In genomic region chr11:47371616-47372015, GRCm38 (mm10) we compare ENCODE assay signal across 18 mouse cellular contexts.
DNase-seq lines count a peak whose midpoint lies in the region; ATAC-seq and TF ChIP-seq lines count a peak whose summit lies in the region.
"Had no signal": no experiment of that assay in that cellular context is flagged by ENCODE, and none has a peak within 500 bp of the region (broad histone marks: within the 10 kb centered on the region; RNA-seq: fewer than 3 reads in every experiment).

No protein-coding gene starts in this region.

- H3K9me3 ChIP-seq in heart, embryonic 16.5 days (replicated peaks; ENCODE audit: control insufficient read depth, low read length) = no peaks in the 10 kb centered on the region
- H3K9me3 ChIP-seq in heart, embryonic 10.5 days = no peaks in the 10 kb centered on the region
- no peaks in the 10 kb centered on the region for H3K9me3 ChIP-seq in neural tube, embryonic 15.5 days (replicated peaks)
- H3K9me3 ChIP-seq: embryonic facial prominence, embryonic 12.5 days; forebrain, embryonic 15.5 days; hindbrain, embryonic 10.5 days; intestine, embryonic 15.5 days; kidney, embryonic 15.5 days had no signal

- H3K9ac ChIP-seq in heart, adult 2 months (ENCODE audit: low read depth, low read length) = no peak overlapping the region
- no peak overlapping the region for H3K9ac ChIP-seq in heart, embryonic 16.5 days (ENCODE audit: low read length)
- no peak overlapping the region for H3K9ac ChIP-seq in neural tube, embryonic 15.5 days (replicated peaks)
- H3K9ac ChIP-seq: embryonic facial prominence, embryonic 12.5 days; forebrain, embryonic 15.5 days; hindbrain, embryonic 14.5 days; intestine, embryonic 15.5 days; kidney, embryonic 15.5 days had no signal

- H3K79me2 ChIP-seq in heart, adult 2 months (replicated peaks; ENCODE audit: control insufficient read depth, insufficient read depth, low read length) = no peaks in the 10 kb centered on the region

- H3K27me3 ChIP-seq in heart, adult 2 months (ENCODE audit: control insufficient read depth, insufficient read depth, low read length) = no peaks in the 10 kb centered on the region
- H3K27me3 ChIP-seq in heart, embryonic 16.5 days (ENCODE audit: control insufficient read depth, insufficient read depth, low read length) = no peaks in the 10 kb centered on the region
- no peaks in the 10 kb centered on the region for H3K27me3 ChIP-seq in heart, embryonic 10.5 days (ENCODE audit: insufficient read depth, poor library complexity, severe bottlenecking)
- H3K27me3 ChIP-seq in neural tube, embryonic 15.5 days (replicated peaks) = no peaks in the 10 kb centered on the region
- H3K27me3 ChIP-seq: embryonic facial prominence, embryonic 12.5 days; forebrain, embryonic 15.5 days; intestine, embryonic 15.5 days; kidney, embryonic 15.5 days had no signal

- peaks cover 3% of the 10 kb centered on the region; the same call in 1 of the 2 replicates for H3K4me1 ChIP-seq in heart, adult 2 months (ENCODE audit: control insufficient read depth, insufficient read depth, low read length)
- peaks cover 20% of the 10 kb centered on the region for H3K4me1 ChIP-seq in heart, embryonic 16.5 days (ENCODE audit: control insufficient read depth, insufficient read depth, low read length)
- peaks cover 10% of the 10 kb centered on the region; the same call in 1 of the 2 replicates for H3K4me1 ChIP-seq in heart, embryonic 10.5 days
- no peaks in the 10 kb centered on the region for H3K4me1 ChIP-seq in neural tube, embryonic 15.5 days
- H3K4me1 ChIP-seq: embryonic facial prominence, embryonic 12.5 days; forebrain, embryonic 15.5 days; hindbrain, embryonic 10.5 days; intestine, embryonic 15.5 days; kidney, embryonic 15.5 days had no signal

- DNase-seq in heart, adult 2 months = peak in 1 of 2 experiments; percentile 39
- no peak for DNase-seq in heart, postnatal 25 days (ENCODE audit: low spot score)
- no peak for DNase-seq in heart, embryonic 10.5 days (ENCODE audit: low spot score)
- peak; percentile 25 to 53 for DNase-seq in heart, postnatal 10 days
- DNase-seq in thymus, postnatal 14 days = no peak
- DNase-seq: cerebellum, adult 11 months; cerebellum, adult 9-10 months; cerebellum, postnatal 25 days; gastrocnemius, postnatal 25 days; kidney, adult 18-20 months had no signal

- TF ChIP-seq CTCF in heart, adult 2 months (IDR thresholded peaks at IDR 0.05) = no peak

- no peak for TF ChIP-seq POLR2A in heart, adult 2 months (IDR thresholded peaks at IDR 0.05; ENCODE audit: insufficient read depth, low read depth, low read length)

- 44% methylated on average over 2 of the region's 2 CpGs for WGBS in heart, adult 2 months
- 34% methylated on average over 2 of the region's 2 CpGs for WGBS in heart, embryonic 16.5 days
- WGBS in heart, embryonic 10.5 days = 63% methylated on average over 2 of the region's 2 CpGs
- WGBS in neural tube, embryonic 15.5 days = 79% methylated on average over 2 of the region's 2 CpGs

- no peak for TF ChIP-seq EP300 in heart, adult 2 months (IDR thresholded peaks at IDR 0.05; ENCODE audit: insufficient read depth, low read depth, low read length)

- no peak overlapping the region for H3K4me2 ChIP-seq in heart, embryonic 16.5 days (ENCODE audit: low read depth, low read length)
- H3K4me2 ChIP-seq in neural tube, embryonic 15.5 days = no peak overlapping the region
- H3K4me2 ChIP-seq: embryonic facial prominence, embryonic 12.5 days; forebrain, embryonic 15.5 days; hindbrain, embryonic 14.5 days; intestine, embryonic 15.5 days; kidney, embryonic 15.5 days had no signal

- no peak overlapping the region for H3K4me3 ChIP-seq in heart, adult 2 months
- H3K4me3 ChIP-seq in heart, embryonic 16.5 days (ENCODE audit: low read length) = no peak overlapping the region
- H3K4me3 ChIP-seq in heart, embryonic 10.5 days = no peak overlapping the region
- H3K4me3 ChIP-seq in neural tube, embryonic 15.5 days (replicated peaks) = no peak overlapping the region
- H3K4me3 ChIP-seq: embryonic facial prominence, embryonic 12.5 days; forebrain, embryonic 15.5 days; hindbrain, embryonic 10.5 days; intestine, embryonic 15.5 days; kidney, embryonic 15.5 days had no signal

- intact Hi-C loops in heart, adult 2 months (cut with DNase I) = no loop called here
- intact Hi-C loops in heart, postnatal 25 days (cut with DNase I) = no loop called here
- intact Hi-C loops in heart, postnatal 10 days (cut with DNase I) = no loop called here

- ATAC-seq in heart, embryonic 16.5 days (replicated peaks; ENCODE audit: extremely low read depth, insufficient read depth, low FRiP score) = peak; percentile 45; the same call in 1 of the 2 replicates
- ATAC-seq in neural tube, embryonic 15.5 days (ENCODE audit: low FRiP score) = no peak
- ATAC-seq: forebrain, embryonic 15.5 days; intestine, embryonic 15.5 days had no signal

- H3K27ac ChIP-seq in heart, adult 2 months = peak overlapping the region; percentile 67
- H3K27ac ChIP-seq in heart, embryonic 16.5 days (ENCODE audit: low read length) = peak overlapping the region; percentile 68
- H3K27ac ChIP-seq in heart, embryonic 10.5 days = no peak overlapping the region
- no peak overlapping the region for H3K27ac ChIP-seq in neural tube, embryonic 15.5 days (replicated peaks)
- H3K27ac ChIP-seq: embryonic facial prominence, embryonic 12.5 days; forebrain, embryonic 15.5 days; hindbrain, embryonic 10.5 days; hindbrain, embryonic 14.5 days; intestine, embryonic 15.5 days; kidney, embryonic 15.5 days had no signal

- peaks cover 10% of the 10 kb centered on the region for H3K36me3 ChIP-seq in heart, adult 2 months (ENCODE audit: control insufficient read depth, insufficient read depth, low read length)
- H3K36me3 ChIP-seq in heart, embryonic 16.5 days (ENCODE audit: control insufficient read depth, insufficient read depth) = no peaks in the 10 kb centered on the region
- no peaks in the 10 kb centered on the region for H3K36me3 ChIP-seq in heart, embryonic 10.5 days
- H3K36me3 ChIP-seq in neural tube, embryonic 15.5 days = no peaks in the 10 kb centered on the region
- H3K36me3 ChIP-seq: embryonic facial prominence, embryonic 12.5 days; forebrain, embryonic 15.5 days; hindbrain, embryonic 10.5 days; intestine, embryonic 15.5 days; kidney, embryonic 15.5 days had no signal

Comparison
In these comparisons a context has a peak if more than half of its experiments do, and no peak if none do; other contexts are left out.
1. DNase-seq: peak in heart, postnatal 10 days (2 of 2); none in heart, postnatal 25 days (single experiment), heart, embryonic 10.5 days (single experiment) and thymus, postnatal 14 days (single experiment).
2. H3K27ac ChIP-seq: peak in heart, adult 2 months (single experiment) and heart, embryonic 16.5 days (single experiment); none in heart, embryonic 10.5 days (single experiment) and neural tube, embryonic 15.5 days (single experiment).